Mouse (Mus musculus) common myeloid progenitor, adult 5-6 weeks (primary cell): ENCODE results near the gene Tmem28. TPM values are rescaled to one million over a fixed set of nuclear protein-coding genes. Genes with fewer than 3 reads are reported as not detected.

Experiments
- ATAC-seq: replicated peaks from 2 replicates; pipeline ENCODE4 v1.8.0; 2016; ENCODE audit warnings: low read depth, mild to moderate bottlenecking, moderate TSS enrichment, inconsistent platforms; ENCODE audit not compliant: poor library complexity, severe bottlenecking
- total RNA-seq: library from RNA; stranded (forward); fragments of 200-1000, 187-1606 nt; gene quantifications from 2 replicates; pipeline ENCODE4 v1.2.3, GENCODE M21; 2017

Gene Tmem28
- not detected in 2 replicates for total RNA-seq

- no peak for ATAC-seq
Observed at GRCm38 (mm10) chrX:99820790-99821395, at the start of gene Tmem28. Gene Tmem28 (plus strand): TSS chrX:99821021.

GRCm38 (mm10) chrX:99780308-99780707 lies 40.5 kb upstream of the Tmem28 start:
- no peak for ATAC-seq

- no peak for ATAC-seq
Observed at GRCm38 (mm10) chrX:99808375-99808774, 12.4 kb upstream of the Tmem28 start.

GRCm38 (mm10) chrX:99819395-99819935 lies 1.4 kb upstream of the Tmem28 start:
- peak; percentile 99 for ATAC-seq

GRCm38 (mm10) chrX:99819936-99820789 lies 658 bp upstream of the Tmem28 start:
- ATAC-seq: peak; percentile 36; the same call in 1 of the 2 replicates

- no peak for ATAC-seq
Observed at GRCm38 (mm10) chrX:99842090-99842489, 21.3 kb downstream of the Tmem28 start.

- peak; percentile 93 for ATAC-seq
Observed at GRCm38 (mm10) chrX:99853261-99853741, 32.5 kb downstream of the Tmem28 start.

- no peak for ATAC-seq
Observed at GRCm38 (mm10) chrX:99853834-99854233, 33.0 kb downstream of the Tmem28 start.

GRCm38 (mm10) chrX:99872228-99872627 lies 51.4 kb downstream of the Tmem28 start:
- ATAC-seq: no peak

- ATAC-seq: no peak
Observed at GRCm38 (mm10) chrX:99872632-99873201, 51.9 kb downstream of the Tmem28 start.

GRCm38 (mm10) chrX:99873259-99873919 lies 52.6 kb downstream of the Tmem28 start:
- no peak for ATAC-seq

- ATAC-seq: no peak
Observed at GRCm38 (mm10) chrX:99873920-99874296, 53.1 kb downstream of the Tmem28 start.

- ATAC-seq: no peak
Observed at GRCm38 (mm10) chrX:99876781-99877180, 56.0 kb downstream of the Tmem28 start.

- no peak for ATAC-seq
Observed at GRCm38 (mm10) chrX:99883396-99883795, 62.6 kb downstream of the Tmem28 start.

Other genes with a start within 250 kb of the Tmem28 start
- 0.96 and 1.1 TPM in 2 replicates for gene Eda, start 154.6 kb downstream of the Tmem28 start, total RNA-seq